Mouse (Mus musculus) cerebellum, postnatal 36 days (tissue): Measurements from ENCODE around the gene Tbl1x.

Source experiments
- DNase-seq, 2 experiments: peaks; one replicate each; pipeline ENCODE4 v3.0.0; 2021 to 2022; ENCODE audit warnings: mixed read lengths in 2 of 2

The Tbl1x gene

GRCm38 (mm10) chrX:77613041-77613440 lies 102.2 kb downstream of the Tbl1x start:
- no peak for DNase-seq

- DNase-seq = no peak
Measured at GRCm38 (mm10) chrX:77615735-77616293, 105.0 kb downstream of the Tbl1x start.

GRCm38 (mm10) chrX:77617368-77618144 lies 106.7 kb downstream of the Tbl1x start:
- DNase-seq = no peak

GRCm38 (mm10) chrX:77630439-77630838 lies 119.6 kb downstream of the Tbl1x start:
- DNase-seq = no peak

GRCm38 (mm10) chrX:77636499-77636898 lies 125.7 kb downstream of the Tbl1x start:
- DNase-seq = no peak

- DNase-seq = peak in 1 of 2 experiments; percentile 53
Measured at GRCm38 (mm10) chrX:77638076-77638475, 127.3 kb downstream of the Tbl1x start.

- DNase-seq = no peak
Measured at GRCm38 (mm10) chrX:77640301-77640700, 129.5 kb downstream of the Tbl1x start.

- no peak for DNase-seq
Measured at GRCm38 (mm10) chrX:77646164-77646563, 135.4 kb downstream of the Tbl1x start.

- DNase-seq = no peak
Measured at GRCm38 (mm10) chrX:77650246-77650645, 139.4 kb downstream of the Tbl1x start.

- DNase-seq = no peak
Measured at GRCm38 (mm10) chrX:77662030-77662429, 151.2 kb downstream of the Tbl1x start.

- no peak for DNase-seq
Measured at GRCm38 (mm10) chrX:77663276-77663675, 152.5 kb downstream of the Tbl1x start.

- DNase-seq = no peak
Measured at GRCm38 (mm10) chrX:77665030-77665429, 154.2 kb downstream of the Tbl1x start.

GRCm38 (mm10) chrX:77666911-77667310 lies 156.1 kb downstream of the Tbl1x start:
- peak; percentile 25 to 33 for DNase-seq

GRCm38 (mm10) chrX:77667441-77667840 lies 156.6 kb downstream of the Tbl1x start:
- DNase-seq = no peak

GRCm38 (mm10) chrX:77669779-77670550 lies 159.2 kb downstream of the Tbl1x start:
- no peak for DNase-seq
